Mouse (Mus musculus) megakaryocyte-erythroid progenitor cell, adult 5-6 weeks (primary cell): ENCODE data around the gene Sema3c. TPM values are rescaled to one million over a fixed set of nuclear protein-coding genes. Genes with fewer than 3 reads are reported as not detected.

Source experiments
- ATAC-seq: replicated peaks from 2 replicates; pipeline ENCODE4 v1.8.0; 2016; ENCODE audit warnings: mild to moderate bottlenecking, inconsistent platforms; ENCODE audit not compliant: severe bottlenecking, poor library complexity, low FRiP score, low TSS enrichment
- total RNA-seq, 2 experiments: library from RNA; stranded (forward) in 1 of 2; stranded (reverse) in 1 of 2; fragments of 200-1000, 215-1000 nt in 1 of 2; fragments of >200 nt in 1 of 2; fragmentation: Nextera tagmentation in 1 of 2; gene quantifications; 2 replicates each; pipeline ENCODE4 v1.2.3; 2014 to 2017

Sema3c gene
- total RNA-seq, 2 experiments from 2014 or later: not detected

DNA sequence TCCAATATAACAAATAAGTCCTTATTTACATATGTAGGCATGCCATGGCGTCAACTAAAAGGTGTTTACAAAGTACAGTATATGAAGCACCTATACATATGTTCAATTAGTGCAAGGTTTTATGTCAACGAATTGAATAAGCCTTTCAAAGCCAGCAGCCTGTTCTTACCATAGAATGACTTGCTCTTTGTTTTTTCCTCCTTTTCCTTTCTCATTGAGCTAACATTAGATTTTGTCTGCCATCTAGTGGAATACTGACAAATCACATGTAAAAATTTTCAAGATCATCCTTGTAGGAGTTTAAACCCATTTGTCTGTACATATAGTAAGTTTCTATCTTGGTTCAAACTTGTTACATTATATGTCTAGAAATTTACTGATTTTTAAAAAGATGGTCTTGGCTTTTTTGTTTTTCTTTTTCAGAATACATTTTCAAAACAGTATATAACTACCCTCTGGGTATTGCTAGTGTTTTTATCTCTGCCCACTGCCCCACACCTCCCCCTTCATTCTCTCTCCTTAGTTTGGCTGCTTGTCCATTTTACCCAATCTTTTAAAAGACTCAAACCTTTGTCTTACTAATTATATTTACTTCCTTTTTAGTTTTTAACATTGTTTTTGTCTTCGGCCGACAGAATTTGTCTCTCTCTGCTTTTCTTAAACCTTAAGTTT lies 192.1 kb downstream of the Sema3c start:
- ATAC-seq: peak; percentile 79

DNA sequence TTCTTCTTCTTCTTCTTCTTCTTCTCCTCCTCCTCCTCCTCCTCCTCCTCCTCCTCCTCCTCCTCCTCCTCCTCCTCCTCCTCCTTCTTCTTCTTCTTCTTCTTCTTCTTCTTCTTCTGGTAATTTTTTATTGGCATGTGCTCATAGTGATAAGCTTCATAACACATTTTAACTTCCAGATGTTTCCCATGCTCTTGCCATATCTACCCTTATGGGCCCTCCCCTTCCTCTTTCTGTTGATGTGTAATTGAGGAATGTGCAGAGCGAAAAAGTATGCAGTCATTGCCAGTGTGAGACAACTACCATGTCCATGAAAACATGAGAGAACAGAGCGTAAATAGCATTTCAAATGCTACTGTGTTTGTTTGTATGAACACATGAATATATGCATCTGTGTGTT lies 196.2 kb downstream of the Sema3c start:
- no peak for ATAC-seq

DNA sequence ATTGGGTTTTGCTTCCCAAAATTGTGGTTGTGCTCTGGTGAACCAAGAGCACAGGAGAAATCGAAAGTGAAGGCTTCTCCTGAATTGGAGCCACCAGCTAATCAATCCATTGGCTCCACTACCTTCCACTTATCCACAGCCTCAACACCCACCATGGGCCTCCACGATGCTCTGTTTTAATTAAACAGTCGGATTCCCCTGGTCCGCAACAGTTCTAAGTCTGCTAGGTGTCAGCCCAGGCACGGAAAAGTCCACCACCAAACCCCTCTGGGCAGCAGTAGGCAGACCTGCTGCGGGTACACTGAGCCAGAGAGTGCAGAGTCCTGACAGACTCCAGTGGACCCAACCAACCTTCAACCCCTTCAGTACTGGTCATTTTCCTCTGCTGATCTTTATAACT lies 202.5 kb downstream of the Sema3c start:
- ATAC-seq: 0 out of 2 replicates have a peak, but pooled peaks have one; percentile 41

Other genes starting within 250 kb of the Sema3c start
- gene Speer4f2, start 201.1 kb upstream of the Sema3c start, total RNA-seq (2014; fragmentation: Nextera tagmentation): not detected in 2 replicates
- gene Speer4f2, start 201.1 kb upstream of the Sema3c start, total RNA-seq (2017): not detected in 2 replicates
- gene Speer4f1, start 98.2 kb upstream of the Sema3c start, total RNA-seq (2014; fragmentation: Nextera tagmentation): not detected in 2 replicates
- not detected in 2 replicates for gene Speer4f1, start 98.2 kb upstream of the Sema3c start, total RNA-seq (2017)